Mouse (Mus musculus) liver, embryonic 16.5 days (tissue): Measurements from ENCODE around the gene Rara. TPM values are rescaled to one million over a fixed set of nuclear protein-coding genes. Genes with fewer than 3 reads are reported as not detected.

Experiments used
- ATAC-seq: fragments of 200-750 bp; cut with Nextera tagmentation; 2 replicates; pipeline ENCODE4 v1.8.0; 2017; ENCODE audit warnings: low read depth, mild to moderate bottlenecking, moderate number of reproducible peaks, moderate library complexity
- H3K27ac ChIP-seq: fragments of 300-500 bp; sonication (generic); 2 replicates; pipeline ENCODE4 v1.5.1; 2014; ENCODE audit warnings: mild to moderate bottlenecking, low read length
- H3K27me3 ChIP-seq: fragments of 300-500 bp; sonication (generic); 2 replicates; pipeline ENCODE4 v1.6.1; 2014; ENCODE audit warnings: low read depth, low read length, mixed read lengths; ENCODE audit not compliant: control insufficient read depth, insufficient read depth
- H3K36me3 ChIP-seq: fragments of 300-500 bp; sonication (generic); 2 replicates; pipeline ENCODE4 v1.6.1; 2014; ENCODE audit warnings: mild to moderate bottlenecking; ENCODE audit not compliant: control insufficient read depth, insufficient read depth
- H3K4me1 ChIP-seq: fragments of 300-500 bp; sonication (generic); 2 replicates; pipeline ENCODE4 v1.6.1; 2014; ENCODE audit warnings: low read depth, low read length, mixed read lengths; ENCODE audit not compliant: control insufficient read depth
- H3K4me2 ChIP-seq: fragments of 300-500 bp; sonication (generic); 2 replicates; pipeline ENCODE4 v1.6.1; 2014; ENCODE audit warnings: low read depth, low read length, mixed read lengths
- H3K4me3 ChIP-seq: fragments of 300-500 bp; sonication (generic); 2 replicates; pipeline ENCODE4 v1.5.1; 2014; ENCODE audit warnings: low read depth, mild to moderate bottlenecking, low read length
- H3K9ac ChIP-seq: fragments of 300-500 bp; sonication (generic); 2 replicates; pipeline ENCODE4 v1.6.1; 2014; ENCODE audit warnings: low read depth, low read length
- H3K9me3 ChIP-seq: fragments of 300-500 bp; sonication (generic); replicated peaks from 2 replicates; pipeline ENCODE4 v1.6.1; 2016; ENCODE audit warnings: low read length; ENCODE audit not compliant: control insufficient read depth
- WGBS: fragments of 180-500 bp; shearing (Covaris S2); extraction: QIAGEN DNeasy Blood & Tissue Kit; methylation state at CpG from one replicate; pipeline ENCODE4 v1.1.7; 2014; ENCODE audit not compliant: insufficient replicate concordance; 5-methylcytosine and 5-hydroxymethylcytosine counted together
- polyA plus RNA-seq: library from polyadenylated mRNA; unstranded; fragments of >200 nt; fragmentation: Nextera tagmentation; extraction: Ambion mirVana; gene quantifications from 2 replicates; pipeline ENCODE4 v1.2.1, GENCODE M21; 2015

The Rara gene
- polyA plus RNA-seq, 1 experiment from 2014 or later, result 5.4 TPM

- no peak overlapping the region for H3K4me2 ChIP-seq
- no peak for ATAC-seq
- H3K36me3 ChIP-seq, result peaks cover 99% of the 10 kb centered on the region
- no peaks in the 10 kb centered on the region for H3K4me1 ChIP-seq
- no peak overlapping the region for H3K27ac ChIP-seq
- no peaks in the 10 kb centered on the region for H3K9me3 ChIP-seq
- H3K4me3 ChIP-seq, result no peak overlapping the region
- H3K27me3 ChIP-seq, result no peaks in the 10 kb centered on the region
- WGBS, result 91% methylated on average over 1 of the region's 1 CpGs
- no peak overlapping the region for H3K9ac ChIP-seq
Measured at GRCm38 (mm10) chr11:99013856-99014255, 86.2 kb downstream of the Rara start.

DNA sequence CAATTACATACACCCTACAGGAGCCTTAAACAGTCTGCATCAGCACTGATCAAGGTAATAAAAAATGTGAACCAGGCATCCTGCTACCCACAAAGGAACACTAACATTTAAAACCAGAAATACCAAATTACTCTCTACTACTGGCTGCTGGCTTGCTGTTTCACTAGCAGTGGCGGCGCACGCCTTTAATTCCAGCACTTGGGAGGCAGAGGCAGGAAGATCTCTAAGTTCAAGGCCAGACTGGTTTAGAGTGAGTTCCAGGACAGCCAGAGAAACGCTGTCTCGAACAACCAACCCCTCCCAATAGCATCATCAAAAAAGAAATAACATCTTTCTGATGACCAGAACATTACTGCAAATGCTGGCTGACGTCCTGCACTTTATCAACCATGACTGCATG is 92.2 kb downstream of the Rara start:
- H3K27me3 ChIP-seq, result no peaks in the 10 kb centered on the region
- H3K9me3 ChIP-seq, result no peaks in the 10 kb centered on the region
- 91% methylated on average over 6 of the region's 6 CpGs for WGBS
- H3K9ac ChIP-seq, result no peak overlapping the region
- H3K4me1 ChIP-seq, result peaks cover 26% of the 10 kb centered on the region
- H3K4me3 ChIP-seq, result no peak overlapping the region
- no peak overlapping the region for H3K27ac ChIP-seq
- no peak for ATAC-seq
- H3K4me2 ChIP-seq, result 0 out of 2 replicates have a peak overlapping the region, but pooled peaks have one; percentile 3
- peaks cover 77% of the 10 kb centered on the region for H3K36me3 ChIP-seq

DNA sequence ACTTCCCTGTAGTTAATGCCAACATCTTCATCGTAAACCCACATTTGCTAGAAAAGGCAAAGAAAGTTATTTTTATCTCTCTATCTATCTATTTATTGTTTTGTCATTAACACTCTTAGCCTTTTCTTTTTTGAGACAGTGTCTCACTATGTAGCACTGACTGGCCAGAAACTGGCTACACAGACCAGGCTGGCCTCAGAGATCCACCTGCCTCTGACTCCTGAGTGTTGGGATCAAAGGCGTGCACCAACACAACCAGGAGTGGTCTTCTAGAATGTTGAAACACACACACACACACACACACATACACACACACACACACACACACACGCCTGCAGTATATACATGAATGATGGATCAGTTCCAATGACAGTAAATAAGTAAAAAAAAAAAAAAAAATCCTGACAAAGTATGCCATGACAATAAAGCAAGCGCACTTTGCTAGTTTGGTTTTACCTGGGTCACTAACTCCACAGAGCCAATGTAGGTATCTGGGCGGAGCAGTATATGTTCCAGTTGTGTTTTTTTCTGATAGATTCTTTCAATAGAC is 94.8 kb downstream of the Rara start:
- peak overlapping the region; percentile 96 for H3K9ac ChIP-seq
- H3K4me2 ChIP-seq, result peak overlapping the region; percentile 71
- H3K27me3 ChIP-seq, result no peaks in the 10 kb centered on the region
- no peak overlapping the region for H3K27ac ChIP-seq
- H3K9me3 ChIP-seq, result no peaks in the 10 kb centered on the region
- 57% methylated on average over 5 of the region's 5 CpGs for WGBS
- H3K4me3 ChIP-seq, result peak overlapping the region; percentile 97
- peaks cover 51% of the 10 kb centered on the region for H3K36me3 ChIP-seq
- H3K4me1 ChIP-seq, result peaks cover 26% of the 10 kb centered on the region
- no peak for ATAC-seq

DNA sequence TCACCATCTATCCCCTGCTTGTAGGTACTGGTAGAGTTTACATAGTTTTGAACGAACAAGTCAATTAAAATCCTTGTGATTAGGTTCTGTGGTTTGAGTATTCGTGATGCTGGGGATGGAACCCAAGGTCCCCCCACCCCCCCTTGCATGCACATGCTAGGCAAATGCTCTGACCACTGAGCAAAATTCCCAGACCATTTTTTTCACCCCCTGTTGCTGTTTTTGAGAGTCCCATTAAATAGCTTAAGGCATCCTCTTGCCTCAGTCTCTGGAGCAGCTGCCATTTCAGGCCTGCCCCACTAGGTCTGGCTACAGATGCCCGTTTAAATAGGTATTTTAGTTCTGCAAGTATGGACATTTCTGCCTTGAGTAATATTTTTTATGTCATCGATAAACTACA is 95.5 kb downstream of the Rara start:
- WGBS, result 2% methylated on average over 4 of the region's 4 CpGs
- Histone ChIP-seq H3K36me3 (peaks cover 45% of the 10 kb centered on the region), H3K27me3 (no peaks in the 10 kb centered on the region), H3K9ac (peak overlapping the region; percentile 96), H3K9me3 (no peaks in the 10 kb centered on the region), H3K27ac (peak overlapping the region; percentile 86), H3K4me2 (peak overlapping the region; percentile 71), H3K4me1 (peaks cover 26% of the 10 kb centered on the region), H3K4me3 (peak overlapping the region; percentile 97)
- ATAC-seq, result no peak

DNA sequence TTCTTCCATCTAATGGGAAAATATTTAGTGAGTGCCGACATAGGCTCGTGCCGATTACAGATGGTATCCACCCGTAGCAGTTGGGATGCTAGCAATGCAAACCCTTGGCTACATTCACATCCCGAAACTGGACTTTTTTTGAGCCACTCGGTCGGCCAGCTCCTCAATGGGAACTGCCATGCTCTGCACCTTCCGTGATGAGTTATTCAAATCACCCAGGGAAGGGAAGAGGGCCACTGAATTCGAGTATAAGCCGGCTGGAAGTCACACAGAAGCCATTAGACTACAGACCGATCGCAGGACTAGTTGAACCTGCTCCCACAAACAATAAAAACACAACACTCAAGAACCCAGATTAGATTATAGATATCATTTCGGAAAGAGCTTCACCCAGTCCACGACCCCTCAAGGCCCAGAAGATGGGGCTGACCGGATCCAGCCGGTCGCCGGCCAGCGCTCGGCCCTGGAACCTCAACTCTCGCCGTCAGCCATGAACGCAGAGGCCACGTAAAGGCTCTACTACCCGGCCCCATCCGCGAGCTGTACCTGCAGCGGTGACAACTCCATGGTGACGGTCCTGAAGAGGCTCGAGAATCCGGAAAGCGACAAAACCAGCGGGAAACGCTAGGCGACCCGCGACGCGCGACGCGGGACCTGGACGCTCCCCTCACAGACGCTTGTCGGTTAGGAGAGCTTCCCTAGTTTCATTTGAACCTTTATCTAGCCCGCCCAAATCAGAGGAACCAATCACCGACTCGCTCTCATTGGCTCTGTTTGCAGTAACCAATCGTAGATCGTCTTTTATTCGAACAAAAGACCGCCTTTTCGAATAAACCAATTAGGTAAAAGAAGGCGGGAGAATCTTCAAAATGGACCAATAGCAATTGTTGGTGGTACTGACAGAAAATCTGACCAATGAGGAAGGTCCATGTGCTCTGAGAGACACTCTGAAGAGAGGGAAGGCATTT is 96.2 kb downstream of the Rara start, which contains the start of gene Top2a:
Gene Top2a (minus strand): TSS at position 690 of the 968 bp plus-strand sequence.
- Histone ChIP-seq H3K4me3 (peak within 1 kb of the TSS; percentile 97), H3K36me3 (peaks cover 38% of the 10 kb centered on the region), H3K4me1 (peaks cover 26% of the 10 kb centered on the region), H3K27ac (peak within 1 kb of the TSS; percentile 86), H3K9ac (peak within 1 kb of the TSS; percentile 96), H3K27me3 (no peaks in the 10 kb centered on the region), H3K4me2 (peak within 1 kb of the TSS; percentile 80), H3K9me3 (no peaks in the 10 kb centered on the region)
- under 1% methylated on average over 54 of the region's 54 CpGs for WGBS
- ATAC-seq, result peak; percentile 93

Other genes with a start within 250 kb of the Rara start
- gene Psmd3, start 245.3 kb upstream of the Rara start, polyA plus RNA-seq, result 86.4 and 86.5 TPM in 2 replicates
- gene Csf3, start 226.6 kb upstream of the Rara start, polyA plus RNA-seq, result not detected in 2 replicates
- gene Med24, start 198.4 kb upstream of the Rara start, polyA plus RNA-seq, result 22.8 and 23.8 TPM in 2 replicates
- gene Thra, start 187.2 kb upstream of the Rara start, polyA plus RNA-seq, result 6.5 and 7.7 TPM in 2 replicates
- 0.65 and 0.66 TPM in 2 replicates for gene Nr1d1, start 152.5 kb upstream of the Rara start, polyA plus RNA-seq
- gene Msl1, start 132.3 kb upstream of the Rara start, polyA plus RNA-seq, result 4.9 and 5.3 TPM in 2 replicates
- 11.6 and 13.6 TPM in 2 replicates for gene Casc3, start 122.9 kb upstream of the Rara start, polyA plus RNA-seq
- 0.06 and 0.18 TPM in 2 replicates for gene Rapgefl1, start 91.0 kb upstream of the Rara start, polyA plus RNA-seq
- 1.2 and 1.6 TPM in 2 replicates for gene Wipf2, start 64.2 kb upstream of the Rara start, polyA plus RNA-seq
- gene Cdc6, start 20.0 kb upstream of the Rara start, polyA plus RNA-seq, result 52.7 and 57.3 TPM in 2 replicates
- gene Gjd3, start 55.2 kb downstream of the Rara start, polyA plus RNA-seq, result 0.15 TPM in 1 of 2 replicates, not detected in the other
- gene Top2a, start 96.4 kb downstream of the Rara start, polyA plus RNA-seq, result 189 and 201 TPM in 2 replicates
- 277 and 302 TPM in 2 replicates for gene Igfbp4, start 113.4 kb downstream of the Rara start, polyA plus RNA-seq
- 0.19 and 0.21 TPM in 2 replicates for gene Tns4, start 161.5 kb downstream of the Rara start, polyA plus RNA-seq
- 0.25 and 0.32 TPM in 2 replicates for gene Ccr7, start 227.3 kb downstream of the Rara start, polyA plus RNA-seq